Mouse (Mus musculus): Measurements from ENCODE around the gene Celf2. TPM values are rescaled to one million over a fixed set of nuclear protein-coding genes. Genes with fewer than 3 reads are reported as not detected.

The Celf2 gene
- polyA plus RNA-seq, 1 experiment from 2014 or later = 59.8 TPM

GRCm38 (mm10) chr2:6976300-6976699 lies 533.1 kb downstream of the Celf2 start:
- H3K4me1 ChIP-seq (ENCODE audit: control insufficient read depth, insufficient read depth, low read length) = no peaks in the 10 kb centered on the region
- ATAC-seq (ENCODE audit: insufficient number of reproducible peaks, insufficient read depth, low FRiP score, low read depth) = no peak
- H3K9me3 ChIP-seq (ENCODE audit: control insufficient read depth, low read depth, low read length) = no peaks in the 10 kb centered on the region
- no peak overlapping the region for H3K4me3 ChIP-seq (ENCODE audit: low read depth, low read length)
- 91% methylated on average over 2 of the region's 2 CpGs for WGBS
- H3K27ac ChIP-seq (ENCODE audit: low read length) = no peak overlapping the region
- H3K4me2 ChIP-seq (replicated peaks; ENCODE audit: low read depth, low read length) = no peak overlapping the region
- H3K27me3 ChIP-seq (ENCODE audit: control insufficient read depth, insufficient read depth, low read length) = no peaks in the 10 kb centered on the region
- no peak overlapping the region for H3K9ac ChIP-seq (replicated peaks; ENCODE audit: low read depth, low read length)
- no peaks in the 10 kb centered on the region for H3K36me3 ChIP-seq (ENCODE audit: control insufficient read depth, insufficient read depth, low read length)

- Histone ChIP-seq H3K27ac (ENCODE audit: low read length) (no peak overlapping the region), H3K27me3 (ENCODE audit: control insufficient read depth, insufficient read depth, low read length) (no peaks in the 10 kb centered on the region), H3K4me1 (ENCODE audit: control insufficient read depth, insufficient read depth, low read length) (no peaks in the 10 kb centered on the region), H3K9ac (replicated peaks; ENCODE audit: low read depth, low read length) (no peak overlapping the region), H3K4me2 (replicated peaks; ENCODE audit: low read depth, low read length) (no peak overlapping the region), H3K36me3 (ENCODE audit: control insufficient read depth, insufficient read depth, low read length) (no peaks in the 10 kb centered on the region), H3K9me3 (ENCODE audit: control insufficient read depth, low read depth, low read length) (no peaks in the 10 kb centered on the region), H3K4me3 (ENCODE audit: low read depth, low read length) (no peak overlapping the region)
- ATAC-seq (ENCODE audit: insufficient number of reproducible peaks, insufficient read depth, low FRiP score, low read depth) = no peak
- 81% methylated on average over 6 of the region's 6 CpGs for WGBS
These were observed 540.1 kb downstream of the Celf2 start for GRCm38 (mm10) chr2:6969228-6969627.

- Histone ChIP-seq H3K4me2 (replicated peaks; ENCODE audit: low read depth, low read length) (no peak overlapping the region), H3K27ac (ENCODE audit: low read length) (no peak overlapping the region), H3K36me3 (ENCODE audit: control insufficient read depth, insufficient read depth, low read length) (no peaks in the 10 kb centered on the region), H3K9me3 (ENCODE audit: control insufficient read depth, low read depth, low read length) (no peaks in the 10 kb centered on the region), H3K27me3 (ENCODE audit: control insufficient read depth, insufficient read depth, low read length) (no peaks in the 10 kb centered on the region), H3K4me3 (ENCODE audit: low read depth, low read length) (no peak overlapping the region), H3K9ac (replicated peaks; ENCODE audit: low read depth, low read length) (no peak overlapping the region), H3K4me1 (ENCODE audit: control insufficient read depth, insufficient read depth, low read length) (no peaks in the 10 kb centered on the region)
- ATAC-seq (ENCODE audit: insufficient number of reproducible peaks, insufficient read depth, low FRiP score, low read depth) = no peak
These were observed 544.1 kb downstream of the Celf2 start for GRCm38 (mm10) chr2:6965243-6965642.

DNA sequence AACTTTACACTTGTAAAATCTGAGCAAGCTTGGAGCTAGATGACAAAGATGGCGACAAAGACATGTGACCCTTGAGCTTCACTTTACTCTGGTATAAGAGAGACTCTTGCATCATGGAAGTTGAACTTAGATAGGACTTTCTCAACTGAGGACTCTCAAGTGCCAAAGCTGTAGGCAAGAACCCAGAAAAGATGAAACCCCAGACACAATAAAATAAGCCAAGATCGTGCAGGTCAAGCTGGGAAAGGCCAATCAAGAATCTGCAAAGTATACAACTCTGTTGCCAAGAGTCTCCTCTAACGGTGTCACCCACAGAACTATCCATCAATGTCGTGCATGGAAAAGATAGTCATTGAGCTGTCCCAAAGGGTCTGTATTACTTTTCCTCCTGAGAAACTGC lies 558.7 kb downstream of the Celf2 start:
- Histone ChIP-seq H3K27ac (ENCODE audit: low read length) (no peak overlapping the region), H3K9ac (replicated peaks; ENCODE audit: low read depth, low read length) (no peak overlapping the region), H3K4me2 (replicated peaks; ENCODE audit: low read depth, low read length) (no peak overlapping the region), H3K4me3 (ENCODE audit: low read depth, low read length) (no peak overlapping the region), H3K4me1 (ENCODE audit: control insufficient read depth, insufficient read depth, low read length) (no peaks in the 10 kb centered on the region), H3K9me3 (ENCODE audit: control insufficient read depth, low read depth, low read length) (no peaks in the 10 kb centered on the region), H3K36me3 (ENCODE audit: control insufficient read depth, insufficient read depth, low read length) (no peaks in the 10 kb centered on the region), H3K27me3 (ENCODE audit: control insufficient read depth, insufficient read depth, low read length) (no peaks in the 10 kb centered on the region)
- no peak for ATAC-seq (ENCODE audit: insufficient number of reproducible peaks, insufficient read depth, low FRiP score, low read depth)
- 67% methylated on average over 4 of the region's 4 CpGs for WGBS

DNA sequence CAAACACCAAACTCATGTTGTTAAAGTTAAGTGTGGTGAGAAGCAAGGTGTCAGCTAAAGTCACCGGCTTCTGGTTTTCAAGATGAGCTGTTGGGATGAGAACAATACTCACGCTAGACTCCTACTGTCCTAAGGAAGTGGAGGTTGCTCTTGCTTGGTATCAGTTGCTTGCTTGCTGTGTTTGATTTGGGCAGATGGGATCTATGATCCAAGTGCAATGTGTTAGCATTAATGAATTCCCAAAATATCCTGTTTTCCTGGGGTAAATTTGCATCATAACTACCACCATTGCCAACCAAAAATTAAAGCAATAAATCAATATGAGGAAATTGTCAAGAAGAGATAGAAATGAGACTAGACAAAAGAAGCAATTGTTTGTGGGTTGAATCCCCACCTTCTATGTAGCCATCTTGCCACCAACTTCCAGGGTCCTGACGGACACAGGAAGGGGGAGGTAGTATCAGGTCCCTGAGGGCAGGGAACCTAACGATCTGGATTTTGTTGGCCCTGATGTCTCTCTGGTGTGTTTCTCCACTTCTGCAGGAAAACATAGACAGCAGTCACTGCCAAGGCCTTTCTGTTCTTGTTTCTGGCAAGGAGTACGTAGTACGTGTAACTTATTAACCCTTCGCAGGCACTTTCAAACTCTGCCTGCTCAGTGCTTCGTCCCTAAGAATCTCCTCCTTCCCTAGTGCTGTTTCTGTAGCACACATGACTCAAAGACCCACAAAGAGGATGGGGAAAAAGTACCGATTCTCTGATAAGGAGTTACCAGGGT lies 563.5 kb downstream of the Celf2 start:
- Histone ChIP-seq H3K27me3 (ENCODE audit: control insufficient read depth, insufficient read depth, low read length) (no peaks in the 10 kb centered on the region), H3K9ac (replicated peaks; ENCODE audit: low read depth, low read length) (no peak overlapping the region), H3K4me1 (ENCODE audit: control insufficient read depth, insufficient read depth, low read length) (no peaks in the 10 kb centered on the region), H3K4me2 (replicated peaks; ENCODE audit: low read depth, low read length) (no peak overlapping the region), H3K4me3 (ENCODE audit: low read depth, low read length) (no peak overlapping the region), H3K27ac (ENCODE audit: low read length) (no peak overlapping the region), H3K9me3 (ENCODE audit: control insufficient read depth, low read depth, low read length) (no peaks in the 10 kb centered on the region), H3K36me3 (ENCODE audit: control insufficient read depth, insufficient read depth, low read length) (no peaks in the 10 kb centered on the region)
- 75% methylated on average over 9 of the region's 9 CpGs for WGBS
- no peak for ATAC-seq (ENCODE audit: insufficient number of reproducible peaks, insufficient read depth, low FRiP score, low read depth)

GRCm38 (mm10) chr2:6943651-6944050 lies 565.7 kb downstream of the Celf2 start:
- H3K27me3 ChIP-seq (ENCODE audit: control insufficient read depth, insufficient read depth, low read length) = no peaks in the 10 kb centered on the region
- H3K36me3 ChIP-seq (ENCODE audit: control insufficient read depth, insufficient read depth, low read length) = no peaks in the 10 kb centered on the region
- no peak overlapping the region for H3K4me2 ChIP-seq (replicated peaks; ENCODE audit: low read depth, low read length)
- H3K27ac ChIP-seq (ENCODE audit: low read length) = no peak overlapping the region
- H3K4me1 ChIP-seq (ENCODE audit: control insufficient read depth, insufficient read depth, low read length) = no peaks in the 10 kb centered on the region
- no peaks in the 10 kb centered on the region for H3K9me3 ChIP-seq (ENCODE audit: control insufficient read depth, low read depth, low read length)
- no peak overlapping the region for H3K4me3 ChIP-seq (ENCODE audit: low read depth, low read length)
- ATAC-seq (ENCODE audit: insufficient number of reproducible peaks, insufficient read depth, low FRiP score, low read depth) = no peak
- WGBS = 79% methylated on average over 8 of the region's 8 CpGs
- H3K9ac ChIP-seq (replicated peaks; ENCODE audit: low read depth, low read length) = no peak overlapping the region

DNA sequence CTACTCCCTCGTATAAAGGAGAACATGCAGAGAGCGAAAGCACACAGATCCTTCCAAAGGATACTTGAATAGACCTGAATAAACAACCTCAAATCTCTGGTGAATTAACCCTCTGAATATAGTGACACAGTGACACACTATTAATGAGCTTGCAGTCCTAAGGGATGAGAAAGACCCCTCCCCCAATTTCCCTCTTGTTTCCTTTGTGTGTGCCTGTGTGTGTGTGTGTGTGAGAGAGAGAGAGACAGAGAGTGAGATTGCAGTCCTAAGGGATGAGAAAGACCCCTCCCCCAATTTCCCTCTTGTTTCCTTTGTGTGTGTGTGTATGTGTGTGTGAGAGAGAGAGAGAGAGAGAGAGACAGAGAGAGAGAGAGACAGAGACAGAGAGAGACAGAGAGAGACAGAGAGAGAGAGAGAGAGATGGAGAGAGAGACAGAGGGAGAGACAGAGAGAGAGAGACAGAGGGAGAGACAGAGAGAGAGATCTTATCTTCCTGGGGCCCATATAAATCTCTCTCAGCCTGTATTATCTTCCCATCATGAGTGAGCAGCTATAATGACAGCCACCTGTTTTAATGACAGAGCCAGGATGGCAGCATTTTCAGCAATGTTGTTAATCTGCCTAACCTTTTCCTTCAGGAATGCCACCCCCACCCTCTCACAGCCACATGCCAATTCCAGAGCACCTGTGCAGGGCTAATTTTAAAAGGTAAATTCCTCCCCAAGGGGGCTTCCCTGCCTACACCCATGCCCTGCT lies 566.5 kb downstream of the Celf2 start:
- Histone ChIP-seq H3K27ac (ENCODE audit: low read length) (no peak overlapping the region), H3K9me3 (ENCODE audit: control insufficient read depth, low read depth, low read length) (no peaks in the 10 kb centered on the region), H3K4me3 (ENCODE audit: low read depth, low read length) (no peak overlapping the region), H3K36me3 (ENCODE audit: control insufficient read depth, insufficient read depth, low read length) (no peaks in the 10 kb centered on the region), H3K9ac (replicated peaks; ENCODE audit: low read depth, low read length) (no peak overlapping the region), H3K4me2 (replicated peaks; ENCODE audit: low read depth, low read length) (no peak overlapping the region), H3K27me3 (ENCODE audit: control insufficient read depth, insufficient read depth, low read length) (no peaks in the 10 kb centered on the region), H3K4me1 (ENCODE audit: control insufficient read depth, insufficient read depth, low read length) (no peaks in the 10 kb centered on the region)
- WGBS = 69% methylated on average over 2 of the region's 2 CpGs
- ATAC-seq (ENCODE audit: insufficient number of reproducible peaks, insufficient read depth, low FRiP score, low read depth) = no peak

- Histone ChIP-seq H3K36me3 (ENCODE audit: control insufficient read depth, insufficient read depth, low read length) (no peaks in the 10 kb centered on the region), H3K27me3 (ENCODE audit: control insufficient read depth, insufficient read depth, low read length) (no peaks in the 10 kb centered on the region), H3K4me2 (replicated peaks; ENCODE audit: low read depth, low read length) (no peak overlapping the region), H3K4me1 (ENCODE audit: control insufficient read depth, insufficient read depth, low read length) (no peaks in the 10 kb centered on the region), H3K4me3 (ENCODE audit: low read depth, low read length) (no peak overlapping the region), H3K27ac (ENCODE audit: low read length) (no peak overlapping the region), H3K9me3 (ENCODE audit: control insufficient read depth, low read depth, low read length) (no peaks in the 10 kb centered on the region), H3K9ac (replicated peaks; ENCODE audit: low read depth, low read length) (no peak overlapping the region)
- 95% methylated on average over 2 of the region's 2 CpGs for WGBS
- ATAC-seq (ENCODE audit: insufficient number of reproducible peaks, insufficient read depth, low FRiP score, low read depth) = no peak
These were observed 570.2 kb downstream of the Celf2 start for GRCm38 (mm10) chr2:6939143-6939542.
